Mouse (Mus musculus) hindbrain, embryonic 11.5 days (tissue): ENCODE measurements at regions not wholly inside any gene's neighbourhood (a gene's known extent, or its start where the extent isn't known, plus 50 kb on each side); places are given as distances from the start of the nearest gene placed in this dataset.

Source experiments
- ATAC-seq: fragments of 200-750 bp; cut with Nextera tagmentation; 2 replicates; pipeline ENCODE4 v1.8.0; 2017; ENCODE audit warnings: mild to moderate bottlenecking, moderate TSS enrichment, moderate library complexity; ENCODE audit not compliant: low FRiP score
- DNase-seq: peaks from one replicate; pipeline ENCODE4 v3.0.0-alpha.2; 2015; ENCODE audit warnings: low spot score
- H3K27ac ChIP-seq: fragments of 300-500 bp; sonication (generic); 2 replicates; pipeline ENCODE4 v1.5.1; 2014; ENCODE audit warnings: mild to moderate bottlenecking, low read depth, low read length
- H3K27me3 ChIP-seq: fragments of 300-500 bp; sonication (generic); 2 replicates; pipeline ENCODE4 v1.6.1; 2014; ENCODE audit warnings: mild to moderate bottlenecking, low read length, moderate library complexity, mixed read lengths; ENCODE audit not compliant: control insufficient read depth, insufficient read depth
- H3K36me3 ChIP-seq: fragments of 300-500 bp; sonication (generic); 2 replicates; pipeline ENCODE4 v1.6.1; 2014; ENCODE audit warnings: mild to moderate bottlenecking, low read length, moderate library complexity, mixed read lengths; ENCODE audit not compliant: control insufficient read depth, insufficient read depth
- H3K4me1 ChIP-seq: fragments of 300-500 bp; sonication (generic); replicated peaks from 2 replicates; pipeline ENCODE4 v1.6.1; 2014; ENCODE audit warnings: low read length, mixed read lengths; ENCODE audit not compliant: control insufficient read depth, insufficient read depth
- H3K4me2 ChIP-seq: fragments of 300-500 bp; sonication (generic); replicated peaks from 2 replicates; pipeline ENCODE4 v1.6.1; 2014; ENCODE audit warnings: mild to moderate bottlenecking, low read depth, low read length
- H3K4me3 ChIP-seq: fragments of 300-500 bp; sonication (generic); 2 replicates; pipeline ENCODE4 v1.5.1; 2014; ENCODE audit warnings: low read depth, low read length
- H3K9ac ChIP-seq: fragments of 300-500 bp; sonication (generic); 2 replicates; pipeline ENCODE4 v1.6.1; 2014; ENCODE audit warnings: low read depth, low read length
- H3K9me3 ChIP-seq: fragments of 300-500 bp; sonication (generic); 2 replicates; pipeline ENCODE4 v1.6.1; 2016; ENCODE audit warnings: low read length; ENCODE audit not compliant: control insufficient read depth
- WGBS: fragments of 180-500 bp; shearing (Covaris S2); extraction: QIAGEN DNeasy Blood & Tissue Kit; methylation state at CpG from one replicate; pipeline ENCODE4 v1.1.7; 2014; 5-methylcytosine and 5-hydroxymethylcytosine counted together

- H3K4me3 ChIP-seq, result no peak overlapping the region
- H3K4me2 ChIP-seq, result no peak overlapping the region
- no peak overlapping the region for H3K27ac ChIP-seq
- DNase-seq (no peak), ATAC-seq (no peak)
- H3K9ac ChIP-seq, result no peak overlapping the region
- H3K27me3 ChIP-seq, result no peaks in the 10 kb centered on the region
- WGBS, result 70% methylated on average over 6 of the region's 6 CpGs
- no peaks in the 10 kb centered on the region for H3K36me3 ChIP-seq
- H3K4me1 ChIP-seq, result no peaks in the 10 kb centered on the region
- no peaks in the 10 kb centered on the region for H3K9me3 ChIP-seq
Measured at GRCm38 (mm10) chr2:147247981-147248514, 54.0 kb upstream of the Nkx2-2 start.

GRCm38 (mm10) chr2:147247238-147247637, 53.2 kb upstream of the Nkx2-2 start:
- H3K4me3 ChIP-seq, result no peak overlapping the region
- no peaks in the 10 kb centered on the region for H3K4me1 ChIP-seq
- no peak overlapping the region for H3K27ac ChIP-seq
- no peak overlapping the region for H3K9ac ChIP-seq
- no peak overlapping the region for H3K4me2 ChIP-seq
- no peaks in the 10 kb centered on the region for H3K9me3 ChIP-seq
- ATAC-seq, result no peak
- no peaks in the 10 kb centered on the region for H3K36me3 ChIP-seq
- H3K27me3 ChIP-seq, result no peaks in the 10 kb centered on the region
- 80% methylated on average over 8 of the region's 8 CpGs for WGBS
- no peak for DNase-seq

GRCm38 (mm10) chr2:147244406-147244805, 50.4 kb upstream of the Nkx2-2 start:
- ATAC-seq (no peak), DNase-seq (no peak)
- no peaks in the 10 kb centered on the region for H3K4me1 ChIP-seq
- H3K9me3 ChIP-seq, result no peaks in the 10 kb centered on the region
- no peak overlapping the region for H3K9ac ChIP-seq
- WGBS, result 84% methylated on average over 1 of the region's 1 CpGs
- no peaks in the 10 kb centered on the region for H3K36me3 ChIP-seq
- H3K27me3 ChIP-seq, result no peaks in the 10 kb centered on the region
- no peak overlapping the region for H3K27ac ChIP-seq
- H3K4me3 ChIP-seq, result no peak overlapping the region
- no peak overlapping the region for H3K4me2 ChIP-seq
